ENCODE assay signal across 14 mouse cellular contexts in genomic region chr8:66457057-66457456, GRCm38 (mm10). TPM values are rescaled to one million over a fixed set of nuclear protein-coding genes. Genes with fewer than 3 reads are reported as not detected.
A peak's percentile ranks its signal among the peaks of the same experiment; 100 is the strongest.
DNase-seq lines count a peak whose midpoint lies in the region; ATAC-seq and TF ChIP-seq lines count a peak whose summit lies in the region.
"Had no signal": no experiment of that assay in that cellular context is flagged by ENCODE, and none has a peak within 500 bp of the region (broad histone marks: within the 10 kb centered on the region; RNA-seq: fewer than 3 reads in every experiment).

No protein-coding gene starts in this region.

- H3K4me2 ChIP-seq in heart, postnatal 0 days (ENCODE audit: low read depth, low read length) = no peak overlapping the region
- H3K4me2 ChIP-seq in forebrain, embryonic 15.5 days (replicated peaks) = no peak overlapping the region
- H3K4me2 ChIP-seq: hindbrain, embryonic 14.5 days; limb, embryonic 13.5 days had no signal

- no peak for DNase-seq in heart, postnatal 0 days (ENCODE audit: low spot score)
- no peak for DNase-seq in heart, adult 18-20 months
- DNase-seq in lung, adult 2 months = no peak
- no peak for DNase-seq in lung, postnatal 10 days
- peak; percentile 28 for DNase-seq in WW6 (ENCODE audit: low read depth, low spot score)
- DNase-seq: adrenal gland, postnatal 10 days; cerebellum, postnatal 14 days had no signal

- no peaks in the 10 kb centered on the region for H3K27me3 ChIP-seq in heart, postnatal 0 days (ENCODE audit: control insufficient read depth, insufficient read depth, low read length)
- H3K27me3 ChIP-seq in forebrain, embryonic 15.5 days = no peaks in the 10 kb centered on the region
- H3K27me3 ChIP-seq: limb, embryonic 13.5 days had no signal

- no peaks in the 10 kb centered on the region for H3K36me3 ChIP-seq in heart, postnatal 0 days (replicated peaks; ENCODE audit: control insufficient read depth, insufficient read depth, low read length)
- H3K36me3 ChIP-seq in forebrain, embryonic 15.5 days = no peaks in the 10 kb centered on the region
- H3K36me3 ChIP-seq: forebrain, embryonic 10.5 days; limb, embryonic 13.5 days had no signal

- H3K27ac ChIP-seq in heart, postnatal 0 days (ENCODE audit: low read depth) = no peak overlapping the region
- H3K27ac ChIP-seq in forebrain, embryonic 15.5 days (replicated peaks) = no peak overlapping the region
- H3K27ac ChIP-seq: forebrain, embryonic 10.5 days; hindbrain, embryonic 14.5 days; limb, embryonic 13.5 days had no signal

- no peak for TF ChIP-seq POLR2A in lung, adult 2 months (IDR thresholded peaks at IDR 0.05; ENCODE audit: borderline replicate concordance, extremely low read depth, low read depth, low read length)

- no peak for ATAC-seq in heart, postnatal 0 days (ENCODE audit: insufficient read depth, low read depth)
- peak; percentile 74; the same call in 1 of the 2 replicates for ATAC-seq in megakaryocyte-erythroid progenitor cell, adult 5-6 weeks (replicated peaks; ENCODE audit: low FRiP score, low TSS enrichment, poor library complexity, severe bottlenecking)
- no peak for ATAC-seq in forebrain, embryonic 15.5 days (replicated peaks)

- no peak for TF ChIP-seq EP300 in heart, postnatal 0 days (IDR thresholded peaks at IDR 0.05; ENCODE audit: low read depth)

- TF ChIP-seq CTCF in heart, postnatal 0 days (IDR thresholded peaks at IDR 0.05; ENCODE audit: low read depth) = peak; percentile 9; the same call in 1 of the 2 replicates
- 0 out of 2 replicates have a peak, but pooled peaks have one; percentile 15 for TF ChIP-seq CTCF in lung, adult 2 months (IDR thresholded peaks at IDR 0.05; ENCODE audit: insufficient read depth, low read length)

- H3K9me3 ChIP-seq in heart, postnatal 0 days (replicated peaks; ENCODE audit: control insufficient read depth, low read length) = no peaks in the 10 kb centered on the region
- no peaks in the 10 kb centered on the region for H3K9me3 ChIP-seq in forebrain, embryonic 15.5 days
- H3K9me3 ChIP-seq: forebrain, embryonic 10.5 days; limb, embryonic 13.5 days had no signal

- H3K4me1 ChIP-seq in heart, postnatal 0 days (ENCODE audit: control insufficient read depth, insufficient read depth) = no peaks in the 10 kb centered on the region
- no peaks in the 10 kb centered on the region for H3K4me1 ChIP-seq in lung, adult 2 months (ENCODE audit: control insufficient read depth, insufficient read depth, low read length)
- H3K4me1 ChIP-seq in forebrain, embryonic 15.5 days = no peaks in the 10 kb centered on the region
- H3K4me1 ChIP-seq: forebrain, embryonic 10.5 days; limb, embryonic 13.5 days had no signal

- no peak overlapping the region for H3K4me3 ChIP-seq in heart, postnatal 0 days (ENCODE audit: low read depth, low read length)
- H3K4me3 ChIP-seq in lung, adult 2 months (replicated peaks; ENCODE audit: extremely low read depth, low read depth, low read length) = no peak overlapping the region
- H3K4me3 ChIP-seq in forebrain, embryonic 15.5 days = no peak overlapping the region
- H3K4me3 ChIP-seq: forebrain, embryonic 10.5 days; limb, embryonic 13.5 days had no signal

- no peak overlapping the region for H3K9ac ChIP-seq in heart, postnatal 0 days (replicated peaks; ENCODE audit: low read depth, low read length)
- H3K9ac ChIP-seq in forebrain, embryonic 15.5 days (replicated peaks) = no peak overlapping the region
- H3K9ac ChIP-seq: hindbrain, embryonic 14.5 days; limb, embryonic 13.5 days had no signal

RNA-seq across cellular contexts. Expression of gene Tma16, which starts 29.3 kb away (rescaled TPM):
- 2.6 and 5.7 TPM in 2 replicates for total RNA-seq in heart, postnatal 0 days (2014; rRNA removed; ENCODE audit: low replicate concordance)
- polyA plus RNA-seq in heart, postnatal 0 days (2015; fragmentation: Nextera tagmentation; extraction: Ambion mirVana) = 5.2 and 5.3 TPM in 2 replicates
- 1 to 10 TPM; 3.8 to 4.0 TPM for total RNA-seq in heart, adult 18-20 months (2021)
- 1.1 and 1.5 TPM in 2 replicates for polyA plus RNA-seq in lung, adult 2 months (2012; rRNA removed)
- 26.4 and 27.7 TPM in 2 replicates for total RNA-seq in megakaryocyte-erythroid progenitor cell, adult 5-6 weeks (2014; fragmentation: Nextera tagmentation)
- total RNA-seq in megakaryocyte-erythroid progenitor cell, adult 5-6 weeks (2017) = 57.8 and 77.9 TPM in 2 replicates
- polyA plus RNA-seq in forebrain, embryonic 15.5 days (2015; fragmentation: Nextera tagmentation; extraction: Ambion mirVana) = 12.1 and 13.5 TPM in 2 replicates

RNA-seq across cellular contexts. Expression of gene Tktl2, which starts 54.5 kb away (rescaled TPM):
- total RNA-seq in heart, postnatal 0 days (2014; rRNA removed; ENCODE audit: low replicate concordance) = not detected in 2 replicates
- polyA plus RNA-seq in heart, postnatal 0 days (2015; fragmentation: Nextera tagmentation; extraction: Ambion mirVana) = not detected in 2 replicates
- total RNA-seq in heart, adult 18-20 months (2021) = not detected
- not detected in 2 replicates for polyA plus RNA-seq in lung, adult 2 months (2012; rRNA removed)
- total RNA-seq in megakaryocyte-erythroid progenitor cell, adult 5-6 weeks (2014; fragmentation: Nextera tagmentation) = not detected in 2 replicates
- not detected in 2 replicates for total RNA-seq in megakaryocyte-erythroid progenitor cell, adult 5-6 weeks (2017)
- 0.06 TPM in 1 of 2 replicates, not detected in the other for polyA plus RNA-seq in forebrain, embryonic 15.5 days (2015; fragmentation: Nextera tagmentation; extraction: Ambion mirVana)
- total RNA-seq: adrenal gland, postnatal 10 days; gastrocnemius, postnatal 4 days had no signal
- polyA plus RNA-seq: forebrain, embryonic 10.5 days; hindbrain, embryonic 14.5 days; limb, embryonic 13.5 days; stomach, embryonic 14.5 days had no signal
